Mouse (Mus musculus) ES-Bruce4 (cell line): Measurements from ENCODE around the gene Tbx5. TPM values are rescaled to one million over a fixed set of nuclear protein-coding genes. Genes with fewer than 3 reads are reported as not detected.

Experiments used
- H3K27ac ChIP-seq: 2 replicates; pipeline ENCODE4 v1.5.1; 2012; ENCODE audit warnings: low read length, inconsistent platforms; ENCODE audit not compliant: insufficient read depth
- H3K27me3 ChIP-seq: 2 replicates; pipeline ENCODE4 v1.6.1; 2012; ENCODE audit warnings: mild to moderate bottlenecking, low read length, inconsistent platforms; ENCODE audit not compliant: control insufficient read depth, poor library complexity, insufficient read depth, severe bottlenecking
- H3K36me3 ChIP-seq: 2 replicates; pipeline ENCODE4 v1.6.1; 2012; ENCODE audit warnings: inconsistent platforms, mild to moderate bottlenecking, low read length, moderate library complexity; ENCODE audit not compliant: control insufficient read depth, poor library complexity, insufficient read depth, severe bottlenecking
- H3K4me1 ChIP-seq: one replicate; pipeline ENCODE4 v1.8.1; 2011; ENCODE audit warnings: low read length; ENCODE audit not compliant: control insufficient read depth, insufficient read depth
- H3K4me3 ChIP-seq: 2 replicates; pipeline ENCODE4 v1.5.1; 2011; ENCODE audit warnings: low read depth, mild to moderate bottlenecking, low read length
- H3K9ac ChIP-seq: 2 replicates; pipeline ENCODE4 v1.6.1; 2012; ENCODE audit warnings: low read depth, mild to moderate bottlenecking, inconsistent platforms; ENCODE audit not compliant: poor library complexity, severe bottlenecking
- H3K9me3 ChIP-seq: replicated peaks from 2 replicates; pipeline ENCODE4 v1.6.1; 2012; ENCODE audit warnings: mild to moderate bottlenecking, low read length, inconsistent platforms; ENCODE audit not compliant: control insufficient read depth, poor library complexity, insufficient read depth, severe bottlenecking
- CTCF ChIP-seq: IDR thresholded peaks from one replicate; pipeline ENCODE4 v1.8.1; 2011; ENCODE audit warnings: low read depth, low read length
- EP300 ChIP-seq: IDR thresholded peaks from 2 replicates; pipeline ENCODE4 v1.6.1; 2011; ENCODE audit warnings: low read depth, low read length; ENCODE audit not compliant: insufficient read depth
- POLR2A ChIP-seq: IDR thresholded peaks from one replicate; pipeline ENCODE4 v1.8.1; 2011; ENCODE audit warnings: low read length; ENCODE audit not compliant: insufficient read depth
- polyA plus RNA-seq: library from polyadenylated mRNA; stranded (reverse); fragments of >200 nt; gene quantifications from 2 replicates; pipeline ENCODE4 v1.2.4, GENCODE M21; 2011; ENCODE audit warnings: low read depth; ENCODE audit not compliant: missing spikeins, insufficient read depth, insufficient read length

Gene Tbx5
- polyA plus RNA-seq, 1 experiment = not detected

- H3K27me3 ChIP-seq = peaks cover 20% of the 10 kb centered on the region
- no peaks in the 10 kb centered on the region for H3K36me3 ChIP-seq
- H3K9ac ChIP-seq = no peak overlapping the region
- H3K4me3 ChIP-seq = no peak overlapping the region
- no peaks in the 10 kb centered on the region for H3K4me1 ChIP-seq
- TF ChIP-seq POLR2A (no peak), EP300 (no peak), CTCF (no peak)
- no peak overlapping the region for H3K27ac ChIP-seq
- no peaks in the 10 kb centered on the region for H3K9me3 ChIP-seq
These were observed 26.0 kb upstream of the Tbx5 start for GRCm38 (mm10) chr5:119806467-119806866.

GRCm38 (mm10) chr5:119807481-119808183 is 24.8 kb upstream of the Tbx5 start:
- no peak for TF ChIP-seq POLR2A
- TF ChIP-seq CTCF = no peak
- no peak for TF ChIP-seq EP300
- Histone ChIP-seq H3K9me3 (no peaks in the 10 kb centered on the region), H3K27ac (no peak overlapping the region), H3K9ac (no peak overlapping the region), H3K4me1 (no peaks in the 10 kb centered on the region), H3K36me3 (no peaks in the 10 kb centered on the region), H3K27me3 (peaks cover 20% of the 10 kb centered on the region), H3K4me3 (no peak overlapping the region)

- no peak overlapping the region for H3K9ac ChIP-seq
- no peaks in the 10 kb centered on the region for H3K36me3 ChIP-seq
- H3K9me3 ChIP-seq = no peaks in the 10 kb centered on the region
- no peak overlapping the region for H3K4me3 ChIP-seq
- TF ChIP-seq EP300 (no peak), POLR2A (no peak), CTCF (no peak)
- H3K27me3 ChIP-seq = peaks cover 12% of the 10 kb centered on the region; the same call in 1 of the 2 replicates
- H3K4me1 ChIP-seq = no peaks in the 10 kb centered on the region
- no peak overlapping the region for H3K27ac ChIP-seq
These were observed 23.8 kb upstream of the Tbx5 start for GRCm38 (mm10) chr5:119808713-119809112.

GRCm38 (mm10) chr5:119810994-119811690 is 21.3 kb upstream of the Tbx5 start:
- TF ChIP-seq POLR2A (no peak), EP300 (no peak), CTCF (no peak)
- Histone ChIP-seq H3K4me1 (no peaks in the 10 kb centered on the region), H3K27ac (no peak overlapping the region), H3K9ac (no peak overlapping the region), H3K36me3 (no peaks in the 10 kb centered on the region), H3K9me3 (no peaks in the 10 kb centered on the region), H3K27me3 (no peaks in the 10 kb centered on the region), H3K4me3 (no peak overlapping the region)

- no peaks in the 10 kb centered on the region for H3K36me3 ChIP-seq
- no peaks in the 10 kb centered on the region for H3K27me3 ChIP-seq
- no peak for TF ChIP-seq EP300
- TF ChIP-seq CTCF = peak; percentile 20
- H3K27ac ChIP-seq = no peak overlapping the region
- H3K4me1 ChIP-seq = no peaks in the 10 kb centered on the region
- no peak overlapping the region for H3K4me3 ChIP-seq
- H3K9ac ChIP-seq = no peak overlapping the region
- H3K9me3 ChIP-seq = no peaks in the 10 kb centered on the region
These were observed 17.2 kb upstream of the Tbx5 start for GRCm38 (mm10) chr5:119815247-119815646.

- Histone ChIP-seq H3K4me3 (no peak overlapping the region), H3K9me3 (no peaks in the 10 kb centered on the region), H3K27ac (no peak overlapping the region), H3K9ac (no peak overlapping the region), H3K4me1 (no peaks in the 10 kb centered on the region), H3K27me3 (no peaks in the 10 kb centered on the region), H3K36me3 (no peaks in the 10 kb centered on the region)
- TF ChIP-seq CTCF (no peak), EP300 (no peak), POLR2A (no peak)
These were observed 12.0 kb upstream of the Tbx5 start for GRCm38 (mm10) chr5:119820452-119820851.
